Mouse (Mus musculus) ES-E14 (cell line): ENCODE measurements around the gene Igsf8.

Experiments used
- MAFK ChIP-seq: IDR thresholded peaks from 2 replicates; pipeline ENCODE4 v1.6.1; 2014; ENCODE audit warnings: mild to moderate bottlenecking, low read depth, low read length, inconsistent platforms; ENCODE audit not compliant: insufficient read depth
- ZNF384 ChIP-seq: IDR thresholded peaks from 2 replicates; pipeline ENCODE4 v1.6.1; 2012; ENCODE audit warnings: low read depth, low read length, inconsistent platforms

- TF ChIP-seq ZNF384 (no peak), MAFK (no peak)
Observed at GRCm38 (mm10) chr1:172273386-172273785, 11.9 kb downstream of the Igsf8 start.
